Mouse (Mus musculus): ENCODE measurements around the gene Sbk1. TPM values are rescaled to one million over a fixed set of nuclear protein-coding genes. Genes with fewer than 3 reads are reported as not detected.

The Sbk1 gene
- polyA plus RNA-seq, 2 experiments: 47.9 to 50.9 TPM

DNA sequence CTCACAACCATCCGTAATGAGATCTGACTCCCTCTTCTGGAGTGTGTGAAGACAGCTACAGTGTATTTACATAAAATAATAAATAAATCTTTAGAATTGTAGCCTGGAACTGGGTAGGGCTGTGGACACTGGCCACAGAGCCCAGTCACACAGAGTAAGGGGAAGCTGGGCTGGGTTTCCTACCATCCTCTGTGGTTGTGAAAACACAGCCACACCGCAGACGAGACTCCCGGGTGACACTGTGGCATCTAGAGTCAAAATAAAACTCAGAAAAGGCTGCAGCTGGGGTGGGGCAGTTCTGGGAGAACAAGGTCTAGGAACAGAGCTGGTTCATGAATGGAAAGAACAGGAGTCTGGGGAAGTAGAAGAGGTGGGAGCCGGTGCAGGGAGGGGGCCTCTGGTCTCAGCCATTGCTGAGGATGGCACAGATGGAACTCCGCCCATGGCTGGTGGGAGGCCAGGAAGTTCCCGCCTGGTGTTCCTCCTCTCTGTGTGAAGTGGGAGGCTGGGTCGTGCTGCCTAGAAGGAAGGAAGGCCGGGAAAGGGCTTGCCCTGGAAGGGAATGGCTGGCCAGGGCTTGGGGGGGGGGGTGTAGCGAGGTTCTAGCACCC, 15.2 kb downstream of the Sbk1 start:
- H3K4me2 ChIP-seq (replicated peaks; ENCODE audit: low read depth, low read length, severe bottlenecking): no peak overlapping the region
- no peak overlapping the region for H3K4me3 ChIP-seq (replicated peaks; ENCODE audit: low read length)
- no peak for DNase-seq (ENCODE audit: low spot score)
- H3K27me3 ChIP-seq (ENCODE audit: control insufficient read depth, insufficient read depth, low read length): no peaks in the 10 kb centered on the region
- TF ChIP-seq POLR2A (IDR thresholded peaks at IDR 0.05; ENCODE audit: borderline replicate concordance, extremely low read depth, insufficient read depth, insufficient read length): no peak
- WGBS: 66% methylated on average over 6 of the region's 10 CpGs
- peaks cover 44% of the 10 kb centered on the region for H3K36me3 ChIP-seq (ENCODE audit: control insufficient read depth, insufficient read depth, low read length)
- no peak overlapping the region for H3K27ac ChIP-seq (replicated peaks; ENCODE audit: low read depth, low read length)
- H3K4me1 ChIP-seq (ENCODE audit: control insufficient read depth, insufficient read depth, low read length): no peaks in the 10 kb centered on the region
- H3K9me3 ChIP-seq (ENCODE audit: control insufficient read depth, low read length): no peaks in the 10 kb centered on the region
- ATAC-seq (ENCODE audit: low FRiP score, low read depth): no peak
- H3K9ac ChIP-seq (ENCODE audit: low read depth, low read length, severe bottlenecking): no peak overlapping the region

DNA sequence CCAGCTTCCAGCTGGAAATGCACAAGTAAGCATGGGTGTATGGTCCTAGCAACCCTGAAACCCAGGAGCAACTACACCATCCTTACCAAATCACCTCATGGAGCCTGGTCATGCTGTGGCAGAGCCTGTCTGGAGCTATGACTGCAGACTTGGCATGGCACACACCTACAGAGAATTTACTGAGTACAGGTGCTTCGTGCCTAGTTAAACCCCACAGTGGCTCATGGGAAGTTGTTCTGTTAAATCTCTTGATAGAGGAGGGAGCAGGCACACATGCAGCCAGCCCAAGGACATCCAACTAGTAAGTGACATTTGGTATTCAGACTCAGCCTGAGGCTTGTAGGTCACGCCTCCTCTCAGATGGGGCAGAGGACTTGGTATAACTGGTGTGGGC, 15.7 kb downstream of the Sbk1 start:
- Histone ChIP-seq H3K27ac (replicated peaks; ENCODE audit: low read depth, low read length) (no peak overlapping the region), H3K36me3 (ENCODE audit: control insufficient read depth, insufficient read depth, low read length) (peaks cover 49% of the 10 kb centered on the region), H3K9ac (ENCODE audit: low read depth, low read length, severe bottlenecking) (no peak overlapping the region), H3K27me3 (ENCODE audit: control insufficient read depth, insufficient read depth, low read length) (no peaks in the 10 kb centered on the region), H3K4me2 (replicated peaks; ENCODE audit: low read depth, low read length, severe bottlenecking) (no peak overlapping the region), H3K9me3 (ENCODE audit: control insufficient read depth, low read length) (no peaks in the 10 kb centered on the region), H3K4me1 (ENCODE audit: control insufficient read depth, insufficient read depth, low read length) (no peaks in the 10 kb centered on the region), H3K4me3 (replicated peaks; ENCODE audit: low read length) (no peak overlapping the region)
- DNase-seq (ENCODE audit: low spot score) (no peak), ATAC-seq (ENCODE audit: low FRiP score, low read depth) (no peak)
- no peak for TF ChIP-seq POLR2A (IDR thresholded peaks at IDR 0.05; ENCODE audit: borderline replicate concordance, extremely low read depth, insufficient read depth, insufficient read length)
- WGBS: 84% methylated on average over 2 of the region's 2 CpGs

DNA sequence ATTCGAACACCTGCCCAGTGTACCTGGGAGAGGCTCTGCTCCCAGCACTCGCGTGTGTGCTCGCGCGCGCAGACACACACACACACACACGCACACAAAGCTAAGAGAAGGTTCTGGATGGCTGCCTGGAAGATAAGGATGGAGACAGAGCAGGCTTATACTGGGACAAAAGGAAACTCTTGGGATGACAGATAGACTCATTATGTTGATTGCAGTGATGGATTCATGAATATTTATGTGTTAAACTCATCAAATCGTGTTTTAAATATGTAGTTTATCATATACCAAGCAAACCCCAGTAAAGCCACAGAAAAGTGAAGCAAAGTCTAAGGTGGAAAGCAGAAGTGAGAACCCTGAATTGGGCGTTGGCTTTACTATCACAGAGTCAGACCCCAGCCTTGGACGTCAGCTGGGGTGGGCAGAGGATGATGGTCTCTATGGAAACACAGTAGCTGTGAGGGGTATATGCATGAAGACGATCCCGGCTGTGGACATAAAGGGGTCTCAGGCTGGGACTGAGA, 16.2 kb downstream of the Sbk1 start:
- DNase-seq (ENCODE audit: low spot score) (no peak), ATAC-seq (ENCODE audit: low FRiP score, low read depth) (no peak)
- no peaks in the 10 kb centered on the region for H3K27me3 ChIP-seq (ENCODE audit: control insufficient read depth, insufficient read depth, low read length)
- H3K9me3 ChIP-seq (ENCODE audit: control insufficient read depth, low read length): no peaks in the 10 kb centered on the region
- no peak overlapping the region for H3K4me2 ChIP-seq (replicated peaks; ENCODE audit: low read depth, low read length, severe bottlenecking)
- no peaks in the 10 kb centered on the region for H3K4me1 ChIP-seq (ENCODE audit: control insufficient read depth, insufficient read depth, low read length)
- no peak overlapping the region for H3K4me3 ChIP-seq (replicated peaks; ENCODE audit: low read length)
- no peak for TF ChIP-seq POLR2A (IDR thresholded peaks at IDR 0.05; ENCODE audit: borderline replicate concordance, extremely low read depth, insufficient read depth, insufficient read length)
- no peak overlapping the region for H3K27ac ChIP-seq (replicated peaks; ENCODE audit: low read depth, low read length)
- no peak overlapping the region for H3K9ac ChIP-seq (ENCODE audit: low read depth, low read length, severe bottlenecking)
- 88% methylated on average over 13 of the region's 13 CpGs for WGBS
- H3K36me3 ChIP-seq (ENCODE audit: control insufficient read depth, insufficient read depth, low read length): peaks cover 52% of the 10 kb centered on the region

DNA sequence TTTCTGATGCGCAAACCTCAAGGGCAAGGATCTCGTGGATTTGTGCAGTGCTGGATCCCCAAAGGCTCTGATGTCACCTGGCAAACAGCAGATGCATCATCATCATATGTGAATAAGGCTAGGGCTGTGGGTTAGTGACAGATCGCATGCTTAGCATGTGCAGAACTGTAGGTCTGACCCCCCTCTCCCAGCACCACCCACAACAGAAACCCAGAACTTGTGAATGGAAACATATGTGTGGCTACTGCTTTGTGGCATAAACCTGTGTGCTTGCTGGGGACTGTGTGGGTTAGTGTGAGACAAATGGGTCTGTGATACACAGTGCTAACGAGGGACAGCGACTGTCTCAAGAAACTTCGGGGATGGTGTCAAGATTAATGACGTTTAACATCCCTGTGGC, 17.0 kb downstream of the Sbk1 start:
- H3K9me3 ChIP-seq (ENCODE audit: control insufficient read depth, low read length): no peaks in the 10 kb centered on the region
- no peak overlapping the region for H3K4me3 ChIP-seq (replicated peaks; ENCODE audit: low read length)
- H3K4me2 ChIP-seq (replicated peaks; ENCODE audit: low read depth, low read length, severe bottlenecking): no peak overlapping the region
- no peak for ATAC-seq (ENCODE audit: low FRiP score, low read depth)
- no peak overlapping the region for H3K27ac ChIP-seq (replicated peaks; ENCODE audit: low read depth, low read length)
- H3K27me3 ChIP-seq (ENCODE audit: control insufficient read depth, insufficient read depth, low read length): no peaks in the 10 kb centered on the region
- no peak overlapping the region for H3K9ac ChIP-seq (ENCODE audit: low read depth, low read length, severe bottlenecking)
- TF ChIP-seq POLR2A (IDR thresholded peaks at IDR 0.05; ENCODE audit: borderline replicate concordance, extremely low read depth, insufficient read depth, insufficient read length): no peak
- H3K4me1 ChIP-seq (ENCODE audit: control insufficient read depth, insufficient read depth, low read length): no peaks in the 10 kb centered on the region
- 73% methylated on average over 7 of the region's 7 CpGs for WGBS
- DNase-seq (ENCODE audit: low spot score): no peak
- peaks cover 53% of the 10 kb centered on the region for H3K36me3 ChIP-seq (ENCODE audit: control insufficient read depth, insufficient read depth, low read length)

DNA sequence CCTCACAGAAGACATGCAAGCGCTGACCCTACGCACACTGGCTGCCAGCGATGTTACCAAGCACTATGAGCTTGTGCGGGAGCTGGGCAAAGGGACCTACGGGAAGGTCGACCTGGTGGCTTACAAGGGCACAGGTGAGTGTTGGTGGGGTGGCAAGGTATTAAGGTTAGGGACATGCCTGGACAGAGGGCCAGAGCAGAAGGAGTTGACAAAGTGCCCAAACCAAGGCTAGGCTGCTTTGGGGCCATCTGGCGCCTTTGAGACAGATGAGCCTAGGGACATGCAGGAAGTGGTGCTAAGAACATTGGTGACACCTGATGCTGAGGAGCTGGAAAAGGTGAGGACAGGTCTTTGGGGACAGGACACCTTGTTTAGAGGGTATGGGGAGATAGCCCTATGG, 17.5 kb downstream of the Sbk1 start:
- Histone ChIP-seq H3K9ac (ENCODE audit: low read depth, low read length, severe bottlenecking) (no peak overlapping the region), H3K27me3 (ENCODE audit: control insufficient read depth, insufficient read depth, low read length) (no peaks in the 10 kb centered on the region), H3K4me2 (replicated peaks; ENCODE audit: low read depth, low read length, severe bottlenecking) (no peak overlapping the region), H3K4me1 (ENCODE audit: control insufficient read depth, insufficient read depth, low read length) (no peaks in the 10 kb centered on the region), H3K9me3 (ENCODE audit: control insufficient read depth, low read length) (no peaks in the 10 kb centered on the region), H3K36me3 (ENCODE audit: control insufficient read depth, insufficient read depth, low read length) (peaks cover 56% of the 10 kb centered on the region), H3K4me3 (replicated peaks; ENCODE audit: low read length) (no peak overlapping the region), H3K27ac (replicated peaks; ENCODE audit: low read depth, low read length) (no peak overlapping the region)
- no peak for DNase-seq (ENCODE audit: low spot score)
- ATAC-seq (ENCODE audit: low FRiP score, low read depth): no peak
- WGBS: 96% methylated on average over 7 of the region's 7 CpGs
- no peak for TF ChIP-seq POLR2A (IDR thresholded peaks at IDR 0.05; ENCODE audit: borderline replicate concordance, extremely low read depth, insufficient read depth, insufficient read length)
